Mouse (Mus musculus) myocyte (in vitro differentiated cells): ENCODE results near the gene Susd1. TPM values are rescaled to one million over a fixed set of nuclear protein-coding genes. Genes with fewer than 3 reads are reported as not detected.

Experiments used
- H3K27me3 ChIP-seq: one replicate; pipeline ENCODE4 v1.6.1; 2011; ENCODE audit not compliant: control insufficient read depth, insufficient read depth, insufficient read length
- H3K36me3 ChIP-seq: one replicate; pipeline ENCODE4 v1.6.1; 2011; ENCODE audit not compliant: control insufficient read depth, insufficient read depth
- H3K4me2 ChIP-seq: one replicate; pipeline ENCODE4 v1.6.1; 2011; ENCODE audit warnings: low read depth, control low read depth
- H3K4me3 ChIP-seq: one replicate; pipeline ENCODE4 v1.5.1; 2011; ENCODE audit warnings: mild to moderate bottlenecking, control low read depth, moderate library complexity
- H3K79me2 ChIP-seq: one replicate; pipeline ENCODE4 v1.6.1; 2011; ENCODE audit not compliant: control insufficient read depth, insufficient read depth
- H3ac ChIP-seq: one replicate; pipeline ENCODE4 v1.6.1; 2011; ENCODE audit not compliant: control insufficient read depth, insufficient read length
- CEBPB ChIP-seq: IDR thresholded peaks from 2 replicates; pipeline ENCODE4 v1.6.1; 2011; ENCODE audit warnings: mild to moderate bottlenecking, moderate library complexity; ENCODE audit not compliant: poor library complexity, insufficient read depth, severe bottlenecking
- E2F4 ChIP-seq: IDR thresholded peaks from one replicate; pipeline ENCODE4 v1.6.1; 2011; ENCODE audit warnings: mild to moderate bottlenecking, control low read depth, moderate library complexity; ENCODE audit not compliant: insufficient read depth
- MAX ChIP-seq: IDR thresholded peaks from one replicate; pipeline ENCODE4 v1.6.1; 2011; ENCODE audit warnings: low read depth, mild to moderate bottlenecking, control low read depth
- MYOD1 ChIP-seq, 3 experiments: IDR thresholded peaks; one replicate each; pipeline ENCODE4 v1.6.1; 2011; ENCODE audit warnings: control low read depth in 2 of 3, low read depth in 2 of 3, mild to moderate bottlenecking in 2 of 3, moderate library complexity in 1 of 3; ENCODE audit not compliant: insufficient read length in 2 of 3, control insufficient read depth in 1 of 3
- MYOG ChIP-seq, 3 experiments: IDR thresholded peaks; one replicate each; pipeline ENCODE4 v1.6.1; 2011; ENCODE audit warnings: control low read depth in 2 of 3, low read depth in 2 of 3, mild to moderate bottlenecking in 2 of 3; ENCODE audit not compliant: insufficient read length in 2 of 3, control insufficient read depth in 1 of 3, insufficient read depth in 1 of 3
- POLR2A ChIP-seq: IDR thresholded peaks from one replicate; pipeline ENCODE4 v1.6.1; 2011; ENCODE audit warnings: low read depth, mild to moderate bottlenecking, control low read depth, moderate library complexity; ENCODE audit not compliant: insufficient read length
- POLR2AphosphoS2 ChIP-seq: IDR thresholded peaks from one replicate; pipeline ENCODE4 v1.6.1; 2011; ENCODE audit warnings: low read depth, control low read depth; ENCODE audit not compliant: insufficient read length
- REST ChIP-seq: IDR thresholded peaks from one replicate; pipeline ENCODE4 v1.6.1; 2011; ENCODE audit warnings: mild to moderate bottlenecking, control low read depth, moderate library complexity; ENCODE audit not compliant: insufficient read depth, insufficient read length
- SRF ChIP-seq: IDR thresholded peaks from one replicate; pipeline ENCODE4 v1.6.1; 2011; ENCODE audit warnings: low read depth; ENCODE audit not compliant: control insufficient read depth, insufficient read length
- TCF12 ChIP-seq: IDR thresholded peaks from one replicate; pipeline ENCODE4 v1.6.1; 2011; ENCODE audit warnings: mild to moderate bottlenecking, control low read depth; ENCODE audit not compliant: poor library complexity, insufficient read depth, severe bottlenecking
- TCF3 ChIP-seq: IDR thresholded peaks from one replicate; pipeline ENCODE4 v1.6.1; 2011; ENCODE audit warnings: low read depth, control low read depth; ENCODE audit not compliant: insufficient read length
- USF1 ChIP-seq: IDR thresholded peaks from one replicate; pipeline ENCODE4 v1.6.1; 2011; ENCODE audit warnings: low read depth, mild to moderate bottlenecking, control low read depth, moderate library complexity
- polyA plus RNA-seq: library from polyadenylated mRNA; unstranded; fragments of >200 nt; fragmentation: generic; extraction: Trizol; gene quantifications from one replicate; pipeline ENCODE4 v1.2.1, GENCODE M21; 2012; ENCODE audit warnings: missing spikeins

Gene Susd1
- polyA plus RNA-seq, 1 experiment: 0.55 TPM

DNA sequence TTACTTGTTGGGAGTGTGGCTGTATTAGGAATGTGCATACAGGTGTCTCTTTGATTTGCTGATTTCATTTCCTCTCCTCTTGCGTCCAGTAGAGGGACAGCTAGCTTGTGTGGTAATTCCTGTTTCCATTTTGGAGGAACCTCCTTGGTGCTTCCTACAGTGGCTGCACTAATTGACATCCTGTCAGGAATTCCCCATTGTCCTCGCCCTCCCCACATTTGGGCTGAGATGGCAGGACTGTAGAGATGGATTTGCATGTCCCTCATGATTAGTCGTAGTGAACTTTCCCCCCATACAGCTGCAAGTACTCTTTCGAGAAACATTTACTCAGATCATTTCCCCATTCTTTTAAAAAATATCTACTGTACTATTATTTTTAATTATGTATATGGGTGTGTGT, 30.7 kb downstream of the Susd1 start:
- H3K4me3 ChIP-seq: no peak overlapping the region
- no peaks in the 10 kb centered on the region for H3K79me2 ChIP-seq
- no peak overlapping the region for H3ac ChIP-seq
- H3K36me3 ChIP-seq: no peaks in the 10 kb centered on the region
- no peaks in the 10 kb centered on the region for H3K27me3 ChIP-seq
- H3K4me2 ChIP-seq: no peak overlapping the region
- TF ChIP-seq REST (no peak), TCF3 (no peak), MAX (no peak), MYOD1 (IDR thresholded peaks at IDR 0.05; ENCODE audit: control insufficient read depth in 1 of 3, insufficient read length in 2 of 3, low read depth in 2 of 3) (no peak), MYOG (IDR thresholded peaks at IDR 0.05; ENCODE audit: control insufficient read depth in 1 of 3, insufficient read depth in 1 of 3, insufficient read length in 2 of 3, low read depth in 2 of 3) (no peak), TCF12 (no peak), POLR2A (no peak), SRF (no peak), POLR2AphosphoS2 (no peak), E2F4 (no peak), USF1 (no peak), CEBPB (no peak)

DNA sequence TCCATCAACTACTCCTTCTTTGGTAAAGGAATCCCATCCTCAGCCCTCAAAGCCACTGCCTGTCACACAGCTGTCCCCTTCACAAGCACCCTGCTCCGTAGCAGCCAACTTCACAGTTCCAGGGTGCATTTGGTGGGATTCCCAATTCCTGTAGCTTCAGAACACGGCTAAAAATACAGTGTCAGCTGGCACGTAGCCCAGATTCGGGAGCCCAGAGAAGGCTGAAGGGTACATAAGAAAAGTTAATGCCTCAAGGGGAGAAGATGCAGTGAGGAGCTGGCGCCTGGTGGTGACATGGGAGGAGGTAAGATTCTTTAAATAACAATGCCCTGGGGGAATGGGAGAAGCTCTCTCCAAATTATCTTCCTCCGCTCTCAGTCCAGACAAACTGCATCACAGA, 34.1 kb downstream of the Susd1 start:
- no peaks in the 10 kb centered on the region for H3K36me3 ChIP-seq
- no peaks in the 10 kb centered on the region for H3K27me3 ChIP-seq
- TF ChIP-seq MYOD1 (IDR thresholded peaks at IDR 0.05; ENCODE audit: control insufficient read depth in 1 of 3, insufficient read length in 2 of 3, low read depth in 2 of 3): peak in 1 of 3 experiments; percentile 27
- no peak for TF ChIP-seq POLR2A
- TF ChIP-seq TCF3: no peak
- no peak for TF ChIP-seq REST
- peak in 1 of 3 experiments; percentile 23 for TF ChIP-seq MYOG (IDR thresholded peaks at IDR 0.05; ENCODE audit: control insufficient read depth in 1 of 3, insufficient read depth in 1 of 3, insufficient read length in 2 of 3, low read depth in 2 of 3)
- no peak for TF ChIP-seq TCF12
- H3ac ChIP-seq: no peak overlapping the region
- no peaks in the 10 kb centered on the region for H3K79me2 ChIP-seq
- no peak overlapping the region for H3K4me3 ChIP-seq
- peak overlapping the region; percentile 34 for H3K4me2 ChIP-seq

DNA sequence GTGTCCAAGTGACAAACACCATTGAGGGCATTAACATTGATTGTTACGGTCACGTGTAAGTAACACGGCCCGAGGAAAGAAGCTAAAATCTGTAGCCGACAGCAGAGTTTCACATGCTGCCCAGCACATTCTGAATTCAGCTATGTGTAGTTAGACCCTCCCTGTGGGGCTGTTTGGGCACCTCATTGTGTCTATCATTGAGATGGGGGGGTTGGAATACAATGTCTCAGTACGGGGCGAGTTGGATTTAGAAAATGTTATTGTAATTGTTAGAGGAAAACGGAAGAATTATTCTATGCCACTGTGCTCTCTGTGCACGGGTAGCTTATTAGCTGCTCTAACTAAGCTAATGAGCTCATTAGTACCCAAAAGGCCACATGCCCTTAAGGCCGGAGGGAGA, 37.5 kb downstream of the Susd1 start:
- Histone ChIP-seq H3K36me3 (no peaks in the 10 kb centered on the region), H3K79me2 (no peaks in the 10 kb centered on the region), H3K4me3 (no peak overlapping the region), H3K4me2 (no peak overlapping the region), H3K27me3 (no peaks in the 10 kb centered on the region), H3ac (no peak overlapping the region)
- no peak for TF ChIP-seq TCF3
- TF ChIP-seq MYOD1 (IDR thresholded peaks at IDR 0.05; ENCODE audit: control insufficient read depth in 1 of 3, insufficient read length in 2 of 3, low read depth in 2 of 3): no peak
- no peak for TF ChIP-seq POLR2AphosphoS2
- no peak for TF ChIP-seq POLR2A
- no peak for TF ChIP-seq TCF12
- no peak for TF ChIP-seq REST
- TF ChIP-seq SRF: no peak
- no peak for TF ChIP-seq E2F4
- no peak for TF ChIP-seq MYOG (IDR thresholded peaks at IDR 0.05; ENCODE audit: control insufficient read depth in 1 of 3, insufficient read depth in 1 of 3, insufficient read length in 2 of 3, low read depth in 2 of 3)
- TF ChIP-seq CEBPB: no peak
- no peak for TF ChIP-seq USF1

DNA sequence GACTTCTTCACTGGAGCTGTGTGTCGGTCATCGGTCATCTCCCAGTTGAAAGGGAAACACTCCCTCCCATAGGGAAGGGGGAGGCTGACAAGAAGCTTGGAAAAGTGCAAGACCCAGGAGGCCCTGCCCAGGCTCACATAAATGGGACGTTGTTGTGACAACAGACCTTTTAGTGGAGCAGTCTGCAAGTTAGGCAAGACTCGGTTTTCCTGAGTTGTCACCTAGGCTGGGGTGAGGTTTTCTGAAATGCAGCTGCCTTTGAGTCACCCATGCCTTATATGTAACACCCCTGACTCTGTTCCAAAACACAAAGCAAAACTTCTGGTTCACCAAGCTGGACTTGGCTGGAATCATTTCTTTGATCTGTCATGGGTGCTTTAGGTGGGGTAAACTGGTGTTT, 39.1 kb downstream of the Susd1 start:
- TF ChIP-seq CEBPB (0 out of 2 replicates have a peak, but pooled peaks have one; percentile 29), MYOG (IDR thresholded peaks at IDR 0.05; ENCODE audit: control insufficient read depth in 1 of 3, insufficient read depth in 1 of 3, insufficient read length in 2 of 3, low read depth in 2 of 3) (no peak), MYOD1 (IDR thresholded peaks at IDR 0.05; ENCODE audit: control insufficient read depth in 1 of 3, insufficient read length in 2 of 3, low read depth in 2 of 3) (no peak), E2F4 (no peak), SRF (peak; percentile 77), TCF3 (no peak), POLR2A (no peak), USF1 (no peak), MAX (no peak), REST (no peak), TCF12 (no peak)

DNA sequence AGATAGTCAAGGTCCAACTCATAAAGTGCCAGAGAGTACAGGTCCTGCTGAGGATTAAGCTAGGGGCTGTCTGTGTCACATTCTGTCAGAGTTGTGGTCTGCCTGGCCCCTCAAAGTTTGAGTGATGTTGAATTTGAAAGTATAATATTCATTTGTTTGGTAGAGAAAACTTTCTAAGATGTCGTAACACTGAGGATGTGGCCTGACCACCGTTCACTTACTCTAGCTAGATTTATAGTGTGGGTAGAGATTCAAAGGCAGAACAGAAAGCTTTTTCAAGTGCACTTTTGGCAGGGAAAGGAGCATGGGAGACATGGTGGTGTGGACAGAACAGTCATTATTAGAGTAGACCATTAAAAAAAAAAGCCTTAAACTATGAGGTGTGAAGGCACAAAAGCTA, 42.9 kb downstream of the Susd1 start:
- TF ChIP-seq MYOD1 (IDR thresholded peaks at IDR 0.05; ENCODE audit: control insufficient read depth in 1 of 3, insufficient read length in 2 of 3, low read depth in 2 of 3) (no peak), SRF (no peak), E2F4 (no peak), REST (no peak), POLR2A (no peak), MYOG (IDR thresholded peaks at IDR 0.05; ENCODE audit: control insufficient read depth in 1 of 3, insufficient read depth in 1 of 3, insufficient read length in 2 of 3, low read depth in 2 of 3) (no peak), TCF3 (no peak), CEBPB (peak; percentile 55; the same call in 1 of the 2 replicates)
- Histone ChIP-seq H3K4me2 (no peak overlapping the region), H3K36me3 (no peaks in the 10 kb centered on the region), H3K27me3 (no peaks in the 10 kb centered on the region), H3K79me2 (no peaks in the 10 kb centered on the region), H3K4me3 (no peak overlapping the region), H3ac (no peak overlapping the region)

More for the DNA sequence above, 39.1 kb downstream of the Susd1 start:
- H3K27me3 ChIP-seq: no peaks in the 10 kb centered on the region
- H3K4me2 ChIP-seq: peak overlapping the region; percentile 69
- no peaks in the 10 kb centered on the region for H3K36me3 ChIP-seq
- no peak overlapping the region for H3K4me3 ChIP-seq
- no peaks in the 10 kb centered on the region for H3K79me2 ChIP-seq
- H3ac ChIP-seq: no peak overlapping the region
